Mouse (Mus musculus) kidney, postnatal 10 days (tissue): Measurements from ENCODE around the gene Umodl1.

Experiments
- DNase-seq: peaks from one replicate; pipeline ENCODE4 v3.0.0; 2021; ENCODE audit warnings: mixed read lengths

Gene Umodl1

GRCm38 (mm10) chr17:31002613-31003012 is 48.2 kb downstream of the Umodl1 start:
- DNase-seq: no peak

DNA sequence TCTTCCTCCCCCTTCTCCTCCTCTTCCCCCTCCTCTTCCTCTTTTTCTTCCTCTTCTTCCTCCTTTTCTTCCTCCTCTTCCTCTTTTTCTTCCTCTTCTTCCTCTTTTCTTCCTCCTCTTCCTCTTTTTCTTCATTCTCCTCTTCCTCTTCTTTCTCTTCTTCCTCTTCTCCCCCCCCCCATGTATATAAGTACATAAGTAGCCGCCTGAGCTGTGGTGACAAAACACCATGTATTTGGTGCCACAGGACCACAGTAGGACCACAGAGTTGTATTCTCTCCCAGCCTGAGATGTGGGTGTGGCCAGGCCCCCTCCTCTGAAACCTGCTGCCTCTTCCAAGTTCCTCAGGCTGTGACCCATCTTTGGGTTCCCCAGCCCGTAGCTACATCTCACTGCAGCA is 50.8 kb downstream of the Umodl1 start:
- DNase-seq: no peak

- no peak for DNase-seq
Measured at GRCm38 (mm10) chr17:31007357-31007756, 52.9 kb downstream of the Umodl1 start.

DNA sequence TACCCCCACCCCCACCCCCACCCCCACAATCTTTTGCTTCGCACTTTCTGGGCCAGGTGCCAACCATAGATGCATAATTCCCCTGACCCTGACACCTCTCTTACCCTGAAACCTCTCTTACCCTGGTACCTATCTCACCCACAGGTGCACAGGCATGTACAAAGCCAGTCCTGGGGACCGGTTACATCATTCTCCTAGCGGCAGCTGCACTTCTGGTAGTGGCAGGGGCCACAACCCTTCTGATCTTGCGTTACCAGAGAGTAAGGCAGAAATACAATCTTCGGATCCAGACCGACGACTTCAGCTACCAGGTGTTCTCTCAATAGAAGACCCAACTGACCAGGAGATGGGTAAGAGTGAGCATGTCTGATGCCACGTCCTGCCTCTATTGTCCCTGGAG is 54.0 kb downstream of the Umodl1 start:
- no peak for DNase-seq

DNA sequence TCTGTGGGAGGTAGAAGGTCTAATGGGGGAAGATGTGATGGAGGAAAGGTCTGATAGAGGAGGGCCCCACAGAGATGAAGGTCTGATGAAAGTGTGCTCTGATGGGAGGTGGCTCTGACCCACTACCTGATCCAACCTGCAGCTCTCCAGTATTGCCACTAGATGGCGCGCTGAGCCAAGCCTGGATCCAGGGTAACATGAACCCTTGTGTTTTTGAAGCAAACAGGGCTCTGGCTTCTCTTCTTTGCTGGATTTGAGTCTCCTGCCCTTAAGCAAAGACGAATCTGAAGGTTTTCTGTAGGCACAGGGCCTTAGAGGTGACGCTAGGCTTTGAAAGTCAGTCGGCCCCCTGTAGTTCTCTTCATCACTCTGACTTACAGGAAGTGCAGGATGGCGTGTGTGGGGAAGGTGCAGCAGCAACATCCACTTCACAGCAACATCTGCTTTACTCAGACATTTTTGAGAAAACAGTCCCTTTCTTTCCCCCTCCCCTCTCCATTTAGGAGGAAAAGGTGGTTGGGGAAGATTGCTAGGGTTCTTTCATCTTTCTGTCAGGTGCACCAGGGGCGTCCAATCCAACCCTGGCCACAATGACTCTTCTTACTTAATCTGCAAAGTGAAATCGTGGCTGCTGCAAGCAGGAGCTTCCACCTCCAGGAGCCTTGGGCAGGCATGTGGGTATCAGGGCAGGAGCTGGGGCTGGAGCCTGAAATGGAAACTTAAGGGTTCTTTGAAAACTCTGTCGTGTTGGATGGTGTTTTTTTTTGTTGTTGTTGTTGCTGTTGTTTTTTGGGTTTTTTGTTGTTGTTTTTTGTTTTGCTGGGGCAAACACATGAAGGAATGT is 57.3 kb downstream of the Umodl1 start:
- DNase-seq: peak; percentile 65

DNA sequence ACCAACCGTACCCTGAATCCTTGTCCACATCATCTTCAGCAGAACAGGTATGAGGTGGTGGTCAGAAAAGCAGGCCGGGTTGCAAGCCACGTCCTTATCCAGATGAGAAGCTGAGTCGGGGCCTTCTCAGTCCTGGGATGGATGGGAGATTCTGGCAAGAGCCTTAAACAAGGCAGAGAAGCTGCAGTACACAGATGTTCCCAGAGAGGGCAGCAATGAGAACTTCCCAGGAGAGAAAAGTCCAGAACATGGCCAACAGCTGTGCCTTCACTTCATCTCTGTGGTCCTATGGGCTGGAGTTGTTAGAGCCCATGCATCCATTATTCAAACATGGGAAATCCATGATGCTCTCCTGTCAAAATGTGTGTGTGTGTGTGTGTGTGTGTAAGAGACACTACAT is 63.8 kb downstream of the Umodl1 start:
- DNase-seq: peak; percentile 78

DNA sequence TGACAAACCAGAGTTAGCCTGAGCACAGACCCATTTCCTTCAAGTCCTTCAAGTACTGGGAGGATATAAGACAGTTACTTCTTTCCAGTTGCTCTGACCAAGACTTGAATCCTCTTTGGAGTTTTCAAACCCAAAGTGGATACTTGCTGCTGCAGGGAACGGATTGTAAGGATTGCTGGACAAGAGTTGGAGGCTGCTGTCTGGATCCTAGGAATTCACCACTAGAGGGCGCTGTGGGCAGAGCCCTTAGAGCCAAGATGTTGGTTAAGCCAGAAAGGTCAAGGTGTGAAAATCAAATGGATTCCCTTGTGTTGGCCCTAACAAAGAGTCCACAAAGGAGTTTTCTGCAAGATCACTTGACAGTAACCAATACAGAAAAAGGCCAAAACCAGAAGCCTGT is 65.1 kb downstream of the Umodl1 start:
- peak; percentile 82 for DNase-seq

GRCm38 (mm10) chr17:31020078-31020477 is 65.6 kb downstream of the Umodl1 start:
- DNase-seq: peak; percentile 22

- no peak for DNase-seq
Measured at GRCm38 (mm10) chr17:31021276-31021675, 66.8 kb downstream of the Umodl1 start.

GRCm38 (mm10) chr17:31024125-31024781 is 69.8 kb downstream of the Umodl1 start:
- DNase-seq: no peak

DNA sequence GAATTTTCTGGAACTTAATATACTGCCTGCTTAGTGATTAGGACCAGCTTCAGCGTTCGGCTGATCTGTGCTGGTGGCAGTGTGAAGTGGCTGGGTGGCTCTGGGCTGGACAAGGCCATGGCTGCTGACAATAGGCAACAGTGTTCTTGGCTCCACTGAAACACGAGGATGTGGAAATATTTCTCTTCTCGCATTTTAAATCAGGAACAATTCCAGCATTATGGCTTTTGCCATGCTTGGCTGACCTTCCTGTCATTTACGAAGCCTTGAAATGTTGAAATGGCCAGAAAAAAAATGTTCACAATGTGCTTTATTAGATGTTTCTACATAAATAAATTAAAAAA is 70.3 kb downstream of the Umodl1 start:
- DNase-seq: no peak

DNA sequence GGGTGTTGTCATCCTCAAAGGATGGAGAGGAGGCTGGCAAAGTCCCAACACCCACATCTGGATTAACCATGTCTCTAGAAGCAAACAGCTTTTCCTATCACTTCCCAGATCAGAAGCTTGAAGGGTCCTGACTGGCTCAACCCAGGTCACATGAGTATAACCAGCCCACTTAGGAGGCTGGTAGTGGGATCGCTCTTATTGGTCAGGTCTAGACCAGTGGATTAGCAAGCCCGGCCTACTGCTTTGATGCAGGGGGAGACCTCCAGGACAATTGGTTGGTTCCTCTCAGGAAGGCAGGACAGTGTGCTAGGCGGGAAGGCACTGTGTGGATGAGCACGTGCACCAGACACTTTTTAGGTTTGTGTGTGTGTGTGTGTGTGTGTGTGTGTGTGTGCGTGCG is 72.5 kb downstream of the Umodl1 start:
- no peak for DNase-seq

DNA sequence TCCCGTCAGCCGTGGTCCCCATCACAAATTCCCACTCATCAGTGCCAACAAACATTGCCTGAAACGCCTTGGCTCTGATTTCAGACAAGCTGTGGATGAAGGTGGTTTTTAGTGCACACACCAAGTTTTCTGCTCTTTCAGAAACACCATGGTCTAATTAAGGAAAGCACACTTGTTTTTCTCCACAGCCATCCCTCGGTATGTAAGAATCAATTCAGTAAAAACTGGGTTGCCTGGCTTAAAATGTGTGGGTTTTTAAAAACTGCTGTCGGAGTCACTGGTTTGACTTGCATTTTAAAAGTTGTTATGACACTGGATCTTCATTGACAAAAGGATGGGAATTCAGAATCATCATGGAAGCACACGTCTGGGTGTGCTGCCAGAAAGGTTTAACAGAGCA is 73.3 kb downstream of the Umodl1 start:
- DNase-seq: no peak

DNA sequence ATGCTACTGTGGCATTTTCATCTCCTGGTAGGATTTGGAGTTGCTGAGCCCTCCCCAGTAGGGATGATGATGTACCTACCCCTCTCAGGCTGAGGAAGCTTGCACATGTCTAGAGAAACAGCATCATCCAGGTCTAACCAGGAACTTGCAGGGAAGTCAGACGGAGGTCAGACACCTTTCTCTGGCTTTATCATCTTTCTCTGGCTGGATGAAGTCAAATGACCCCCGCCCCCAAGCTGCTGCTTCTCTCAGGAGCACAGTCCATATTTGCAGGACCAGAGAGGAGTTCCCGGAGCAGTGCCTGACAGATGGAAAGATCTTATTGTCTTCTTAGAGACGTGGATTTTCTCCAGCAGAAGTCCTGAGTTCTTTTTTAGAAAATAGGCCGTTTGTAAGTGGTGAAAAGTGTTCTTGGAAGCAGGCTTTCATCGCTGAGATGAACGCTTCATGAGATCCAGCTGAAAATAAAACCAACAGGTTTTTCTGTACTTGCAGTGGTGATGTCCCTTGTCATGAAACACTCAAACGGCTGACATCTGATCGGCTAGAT is 74.5 kb downstream of the Umodl1 start:
- DNase-seq: no peak

- no peak for DNase-seq
Measured at GRCm38 (mm10) chr17:31029407-31029806, 75.0 kb downstream of the Umodl1 start.

DNA sequence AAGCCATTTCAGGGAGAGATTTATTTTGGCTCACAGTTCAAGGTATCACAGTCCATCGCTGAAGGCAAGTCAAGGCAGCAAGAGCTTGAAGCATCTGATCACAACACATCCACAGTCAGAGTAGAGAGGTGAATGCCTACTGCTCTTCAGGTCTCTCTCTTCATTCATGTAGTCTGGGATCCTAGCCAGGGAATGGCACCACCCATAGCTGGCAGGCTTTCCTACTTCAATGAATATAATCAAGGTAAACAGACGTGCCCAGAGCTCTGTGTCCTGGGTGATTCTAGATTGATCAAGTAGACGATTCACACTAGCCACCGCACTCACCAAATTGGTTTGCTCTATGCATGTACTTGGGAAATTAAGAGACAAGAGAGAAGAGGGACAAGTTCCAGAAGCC is 77.9 kb downstream of the Umodl1 start:
- DNase-seq: no peak

DNA sequence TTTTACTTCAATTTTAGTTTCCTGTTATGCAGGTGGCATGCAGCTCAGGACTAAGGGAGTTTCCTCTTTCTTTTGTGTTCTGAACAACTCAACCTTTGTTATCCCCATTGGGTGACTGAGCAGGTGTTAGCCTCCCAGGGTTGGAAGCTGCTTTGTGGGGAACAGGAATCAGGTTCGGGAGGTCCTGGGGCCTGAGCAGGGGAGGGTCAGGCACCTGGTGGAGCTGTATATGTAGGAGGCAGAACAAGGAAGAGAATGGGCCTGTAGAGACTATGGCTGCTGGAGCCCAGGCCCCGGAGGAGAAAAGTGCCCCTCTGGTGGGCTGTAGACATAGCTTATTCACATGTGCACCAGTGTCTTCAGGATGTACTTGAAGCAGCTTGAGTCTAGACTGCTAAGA is 78.8 kb downstream of the Umodl1 start:
- no peak for DNase-seq

GRCm38 (mm10) chr17:31034165-31034564 is 79.7 kb downstream of the Umodl1 start:
- no peak for DNase-seq

- no peak for DNase-seq
Measured at GRCm38 (mm10) chr17:31034674-31035356, 80.4 kb downstream of the Umodl1 start.

DNA sequence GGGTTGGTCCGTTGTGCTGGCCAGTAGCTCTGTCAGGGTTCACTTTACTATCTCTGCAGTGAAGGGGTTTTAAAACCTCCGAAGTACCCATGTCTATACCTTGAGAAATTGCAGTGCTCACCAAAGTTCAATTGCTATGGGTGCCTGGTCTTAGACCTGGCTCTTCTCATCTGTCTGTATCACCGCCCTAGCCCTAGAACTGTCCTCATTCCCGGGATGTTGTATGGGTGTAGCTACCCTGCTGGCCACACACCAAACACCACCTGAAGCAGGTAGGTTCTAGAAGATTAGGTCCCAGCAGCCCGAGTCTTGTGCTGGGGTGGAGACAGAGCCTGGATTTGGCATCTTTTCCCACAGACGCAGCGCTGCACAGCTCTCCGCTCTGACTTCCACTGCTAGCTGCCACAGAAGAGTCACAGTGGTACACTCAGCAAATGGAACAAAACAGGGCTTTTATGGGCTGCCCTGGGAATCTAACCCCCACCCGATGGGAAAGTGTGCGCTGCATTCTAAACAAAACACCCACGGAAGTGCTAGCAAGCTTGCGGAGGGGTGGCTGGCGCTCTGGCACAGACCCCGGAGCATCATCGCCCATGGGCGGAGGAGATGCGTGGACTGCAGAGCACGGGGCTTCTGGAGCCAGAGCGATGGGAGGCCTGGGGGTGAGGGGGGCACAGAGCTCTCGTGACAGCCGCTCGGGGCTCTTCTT is 81.9 kb downstream of the Umodl1 start:
- no peak for DNase-seq

- no peak for DNase-seq
Measured at GRCm38 (mm10) chr17:31037331-31037730, 82.9 kb downstream of the Umodl1 start.

GRCm38 (mm10) chr17:31038381-31038780 is 83.9 kb downstream of the Umodl1 start:
- peak; percentile 37 for DNase-seq

DNA sequence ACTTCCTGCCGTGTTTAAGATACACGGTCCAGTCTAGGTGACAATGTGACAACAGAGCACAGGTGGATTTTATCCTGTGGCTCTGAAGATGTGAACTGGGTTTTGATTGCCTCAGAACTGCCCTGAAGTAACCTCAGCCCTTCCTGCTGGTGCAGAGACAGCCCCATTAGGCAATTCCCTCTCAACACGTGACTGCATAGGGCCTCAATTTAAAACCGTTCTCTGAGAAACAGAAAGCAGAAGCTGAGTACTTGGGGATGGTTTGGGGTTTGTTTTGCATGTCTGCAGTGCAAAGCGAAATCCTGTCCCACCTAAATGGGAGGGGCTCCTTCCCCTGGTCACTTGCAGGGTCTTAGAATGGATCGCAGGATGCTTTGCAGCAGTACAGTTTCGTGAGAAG is 85.2 kb downstream of the Umodl1 start:
- no peak for DNase-seq
